Mouse (Mus musculus): ENCODE data around the gene Zmynd8. TPM values are rescaled to one million over a fixed set of nuclear protein-coding genes. Genes with fewer than 3 reads are reported as not detected.

The Zmynd8 gene
- total RNA-seq, 2 experiments from 2014 or later: 48.7 to 55.5 TPM

DNA sequence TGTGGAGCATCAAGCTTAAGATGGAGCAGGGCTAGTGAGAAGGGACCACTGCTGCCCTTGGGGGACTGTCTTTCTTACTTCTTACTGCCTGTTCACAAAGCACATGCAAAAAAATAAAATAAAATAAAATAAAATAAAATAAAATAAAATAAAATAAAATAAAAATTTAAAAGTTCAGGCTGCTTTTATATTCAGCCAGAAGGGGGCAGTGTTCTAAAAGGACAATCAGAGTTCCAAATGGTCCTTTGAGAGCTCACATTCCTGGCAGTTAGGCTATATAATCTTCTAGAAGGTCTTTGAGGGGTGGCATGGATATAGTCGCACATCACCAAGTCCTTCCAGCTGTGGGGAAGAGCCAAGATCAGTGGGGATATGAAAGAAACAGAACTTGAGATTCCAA lies 112.3 kb downstream of the Zmynd8 start:
- intact Hi-C loops (cut with DNase I): loop anchor here (10.0 kb wide), 1 partner anchor 778 kb away; no protein-coding TSS in a partner anchor
- no peak for DNase-seq

GRCm38 (mm10) chr2:165785312-165786036 lies 113.3 kb downstream of the Zmynd8 start:
- DNase-seq: no peak
- intact Hi-C loops (cut with DNase I): loop anchor here (10.0 kb wide), 1 partner anchor 779 kb away; no protein-coding TSS in a partner anchor

DNA sequence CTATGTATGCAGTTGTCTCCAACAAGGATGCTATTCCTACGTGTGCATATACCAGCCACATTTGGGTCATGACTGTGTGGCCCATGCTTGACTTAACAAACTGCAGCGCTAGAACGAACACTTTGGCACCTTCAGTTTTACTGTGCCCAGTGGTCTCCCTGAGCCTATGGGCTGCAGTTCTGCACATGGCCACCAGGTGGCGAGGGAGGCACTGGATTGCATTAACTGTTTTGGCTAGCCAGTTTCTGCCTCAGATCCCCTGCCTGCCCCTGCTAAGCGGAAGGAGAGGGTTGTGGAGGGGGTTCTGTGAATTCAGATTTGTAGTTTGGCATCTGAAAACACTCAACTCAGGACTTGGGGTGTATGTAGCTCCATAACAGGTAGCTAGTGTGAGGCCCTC lies 116.5 kb downstream of the Zmynd8 start:
- peak; percentile 83 to 91 for DNase-seq
- intact Hi-C loops (cut with DNase I): loop anchor here (5.0 to 10.0 kb wide), 2 partner anchors 265 to 782 kb away; no protein-coding TSS in a partner anchor

DNA sequence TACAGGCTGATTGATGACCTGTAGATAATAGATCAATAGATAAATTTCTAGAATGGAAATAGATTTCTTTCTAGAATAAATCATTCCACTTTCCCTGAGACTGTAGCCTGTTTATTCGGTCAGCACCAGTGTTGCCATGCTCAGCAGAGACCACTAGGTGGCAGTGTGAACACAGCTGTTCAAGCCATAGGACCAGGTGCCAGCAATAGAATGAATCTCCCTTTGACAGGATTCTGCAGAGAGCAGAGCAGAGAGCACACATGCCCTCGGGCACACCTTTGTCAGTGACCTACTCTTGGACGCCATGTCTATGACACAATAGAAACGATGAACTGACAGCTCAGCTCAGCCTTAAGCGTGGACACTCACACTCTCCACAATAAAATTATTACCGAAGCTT lies 119.9 kb downstream of the Zmynd8 start:
- DNase-seq: peak; percentile 85 to 89
- intact Hi-C loops (cut with DNase I): loop anchor here (2.0 kb wide), 1 partner anchor 136 kb away; no protein-coding TSS in a partner anchor

DNA sequence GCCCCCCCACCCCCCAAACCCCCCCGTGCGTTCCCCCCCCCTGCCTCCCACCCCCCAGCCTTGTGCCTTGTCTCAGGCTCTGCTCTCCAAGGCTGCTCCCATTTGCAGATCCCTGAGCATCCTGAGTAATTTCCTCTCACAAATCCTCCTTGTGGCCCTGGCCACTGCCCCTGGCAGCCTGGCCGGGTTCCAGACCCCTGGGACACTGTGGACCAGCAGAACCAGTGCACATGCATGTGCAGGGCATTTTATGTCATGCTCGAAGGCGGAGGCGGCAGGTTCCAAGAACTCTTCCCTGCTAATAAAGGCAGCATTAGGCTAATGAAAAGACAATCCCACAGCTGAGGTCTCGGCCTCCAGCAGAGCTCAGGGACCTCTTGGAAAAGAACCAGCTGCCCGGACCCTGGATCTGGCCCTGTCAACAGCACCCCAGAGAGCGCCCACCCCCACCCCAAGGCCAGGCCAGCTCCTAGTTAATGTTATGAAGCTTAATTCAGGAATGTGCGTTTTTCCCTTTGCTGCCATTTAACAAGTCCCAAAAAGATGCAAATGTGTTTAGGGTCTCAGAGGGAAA lies 129.4 kb downstream of the Zmynd8 start:
- intact Hi-C loops (cut with DNase I): no loop called here
- DNase-seq: no peak

DNA sequence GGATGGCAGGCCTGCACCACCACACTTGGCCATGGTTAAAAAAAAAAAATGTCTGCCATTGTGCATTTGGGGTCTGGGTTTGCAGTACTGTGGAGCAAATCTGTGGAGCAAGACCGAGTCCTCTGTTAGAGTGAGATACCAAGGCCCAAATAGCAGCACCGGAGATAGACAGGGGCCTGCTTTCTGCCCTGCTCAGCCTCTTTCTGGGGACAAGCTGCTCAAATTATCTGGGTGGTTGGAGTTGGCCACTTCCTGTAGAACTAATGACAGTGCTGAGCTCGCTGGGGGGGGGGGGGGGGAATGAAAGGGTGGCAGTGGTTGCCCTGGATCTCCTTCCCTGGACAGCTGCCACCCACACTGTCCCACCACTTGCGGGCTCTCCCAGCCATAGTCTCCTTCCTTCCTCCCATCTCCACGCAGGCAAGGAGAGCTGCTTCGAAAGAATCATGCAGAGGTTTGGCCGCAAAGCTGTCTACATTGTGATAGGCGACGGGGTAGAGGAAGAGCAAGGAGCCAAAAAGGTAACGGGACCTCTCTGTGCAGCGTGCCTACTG lies 129.9 kb downstream of the Zmynd8 start:
- intact Hi-C loops (cut with DNase I): no loop called here
- DNase-seq: no peak

DNA sequence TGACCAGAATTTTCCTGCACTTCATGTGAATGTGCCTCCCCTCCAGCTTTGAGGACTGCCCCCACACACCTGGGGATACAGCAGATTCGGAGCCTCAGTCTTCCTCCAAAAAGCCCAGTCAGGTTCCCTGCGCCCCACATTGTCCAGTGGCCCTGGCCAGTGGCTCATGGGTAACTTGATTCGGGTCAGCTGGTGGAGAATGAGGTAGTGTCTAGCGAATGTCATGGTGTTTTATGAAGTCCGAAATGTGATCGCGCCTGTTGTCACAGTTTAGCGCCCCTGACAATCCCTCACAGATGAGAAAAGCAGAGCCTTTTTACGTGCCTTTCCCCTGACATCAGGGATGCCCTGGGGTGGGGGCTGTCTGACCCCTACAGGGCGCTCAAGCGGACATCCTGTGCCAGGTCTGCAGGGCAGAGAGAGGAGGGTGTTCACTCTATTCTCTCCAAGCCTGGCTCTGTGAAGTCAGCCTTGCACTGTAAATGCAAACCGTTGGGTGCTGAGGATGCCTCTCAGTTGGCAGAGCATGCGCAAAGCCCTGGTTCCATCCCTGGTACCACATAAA lies 139.3 kb downstream of the Zmynd8 start:
- intact Hi-C loops (cut with DNase I): no loop called here
- DNase-seq: no peak

DNA sequence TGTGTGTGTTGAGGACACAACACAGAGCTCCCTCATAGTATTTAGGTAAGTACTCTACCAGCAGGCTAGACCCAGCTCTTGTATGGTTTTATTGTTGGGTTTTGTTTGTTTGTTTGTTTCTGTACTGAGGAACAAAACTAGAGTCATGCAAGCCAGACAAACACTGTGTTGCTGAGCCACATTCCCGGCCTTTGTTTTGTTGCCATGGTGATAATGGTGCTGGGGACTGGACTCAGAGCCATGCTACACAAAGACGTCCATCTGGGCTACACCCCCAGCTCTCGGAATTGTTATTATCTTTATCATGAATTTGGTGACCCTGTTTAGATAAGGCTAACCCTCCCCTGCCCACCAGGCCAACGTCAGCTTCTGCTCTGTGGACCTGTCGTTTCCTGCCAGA lies 140.3 kb downstream of the Zmynd8 start:
- DNase-seq: peak; percentile 38 to 47
- intact Hi-C loops (cut with DNase I): no loop called here

DNA sequence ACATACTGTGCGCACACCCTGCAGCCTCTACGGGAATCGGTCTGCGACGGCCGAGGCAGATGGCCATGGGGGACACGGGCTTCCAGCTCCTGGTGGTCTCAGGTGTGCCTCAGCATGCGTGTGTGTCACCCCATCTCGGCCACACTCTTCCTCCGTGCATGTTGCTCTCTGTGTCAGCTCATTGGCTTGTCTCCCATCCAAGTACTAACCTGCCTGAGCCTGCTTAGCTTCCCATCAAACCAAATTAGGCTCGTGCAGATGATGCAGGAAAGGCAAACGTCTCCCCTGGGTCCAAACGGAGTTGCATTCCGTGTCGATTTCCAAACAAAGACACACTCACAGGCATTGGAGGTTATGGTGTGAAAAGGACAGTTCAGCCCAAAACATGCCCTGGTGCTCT lies 141.0 kb downstream of the Zmynd8 start:
- intact Hi-C loops (cut with DNase I): no loop called here
- DNase-seq: no peak

DNA sequence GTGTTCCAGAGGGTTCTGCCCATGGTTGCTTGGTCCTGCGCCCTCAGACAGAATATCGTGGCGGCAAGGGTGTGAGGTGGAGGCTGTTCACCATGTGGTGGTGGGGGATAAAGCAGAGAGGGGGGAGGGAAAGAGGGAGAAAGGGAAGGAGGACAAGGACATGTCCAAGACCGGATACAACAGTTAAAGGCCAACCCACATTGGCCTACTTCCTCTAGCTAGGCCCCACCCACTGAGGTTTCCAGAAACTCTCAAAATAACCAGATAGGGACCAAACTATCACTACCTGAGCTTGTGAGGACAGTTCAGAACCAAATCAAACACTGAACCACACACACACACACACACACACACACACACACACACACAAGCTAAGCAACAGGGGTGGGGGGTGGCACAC lies 146.1 kb downstream of the Zmynd8 start:
- intact Hi-C loops (cut with DNase I): no loop called here
- DNase-seq: no peak

DNA sequence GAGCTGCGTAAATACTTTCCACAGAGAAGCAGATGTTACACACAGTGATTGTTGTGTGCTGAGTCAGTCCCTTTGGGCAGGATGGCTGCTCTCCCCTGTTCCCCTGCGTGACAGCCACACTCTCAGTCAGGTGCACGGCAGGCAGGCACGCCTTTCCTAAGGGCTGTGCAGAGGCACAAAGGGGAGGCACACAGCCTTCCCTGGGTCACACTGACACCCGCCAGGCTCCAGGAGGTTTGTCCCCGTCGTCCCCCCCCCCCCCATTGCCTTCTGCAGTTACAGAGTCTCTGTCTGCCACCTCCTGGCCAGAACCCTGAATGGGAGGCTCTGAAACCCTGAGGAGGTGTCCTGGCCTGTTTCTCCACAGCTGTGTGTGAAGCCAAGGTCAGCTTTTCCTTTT lies 147.7 kb downstream of the Zmynd8 start:
- DNase-seq: peak; percentile 22 to 44
- intact Hi-C loops (cut with DNase I): loop anchor here (2.0 kb wide), 1 partner anchor 224 kb away; no protein-coding TSS in a partner anchor

DNA sequence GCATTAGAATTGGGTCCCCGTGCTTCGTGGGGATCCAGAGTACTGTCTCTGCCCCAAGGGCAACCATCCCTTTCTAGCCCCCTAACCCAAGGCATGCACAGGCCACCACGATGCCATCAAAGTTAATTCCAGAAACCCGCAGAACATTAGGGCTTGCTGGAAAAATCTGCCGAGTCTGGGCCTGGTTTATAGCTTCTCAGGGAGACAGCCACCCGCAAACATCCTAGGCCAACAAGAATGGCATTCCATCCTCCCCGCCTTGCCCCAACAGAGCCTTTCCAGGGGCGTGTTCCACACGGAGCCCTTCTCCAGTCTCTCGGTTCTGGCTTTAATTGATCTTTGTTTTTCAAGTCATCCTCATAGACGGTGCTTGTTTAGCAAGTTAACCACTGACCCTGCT lies 150.4 kb downstream of the Zmynd8 start:
- intact Hi-C loops (cut with DNase I): no loop called here
- DNase-seq: no peak

GRCm38 (mm10) chr2:165747975-165748374 lies 150.8 kb downstream of the Zmynd8 start:
- DNase-seq: no peak
- intact Hi-C loops (cut with DNase I): no loop called here

DNA sequence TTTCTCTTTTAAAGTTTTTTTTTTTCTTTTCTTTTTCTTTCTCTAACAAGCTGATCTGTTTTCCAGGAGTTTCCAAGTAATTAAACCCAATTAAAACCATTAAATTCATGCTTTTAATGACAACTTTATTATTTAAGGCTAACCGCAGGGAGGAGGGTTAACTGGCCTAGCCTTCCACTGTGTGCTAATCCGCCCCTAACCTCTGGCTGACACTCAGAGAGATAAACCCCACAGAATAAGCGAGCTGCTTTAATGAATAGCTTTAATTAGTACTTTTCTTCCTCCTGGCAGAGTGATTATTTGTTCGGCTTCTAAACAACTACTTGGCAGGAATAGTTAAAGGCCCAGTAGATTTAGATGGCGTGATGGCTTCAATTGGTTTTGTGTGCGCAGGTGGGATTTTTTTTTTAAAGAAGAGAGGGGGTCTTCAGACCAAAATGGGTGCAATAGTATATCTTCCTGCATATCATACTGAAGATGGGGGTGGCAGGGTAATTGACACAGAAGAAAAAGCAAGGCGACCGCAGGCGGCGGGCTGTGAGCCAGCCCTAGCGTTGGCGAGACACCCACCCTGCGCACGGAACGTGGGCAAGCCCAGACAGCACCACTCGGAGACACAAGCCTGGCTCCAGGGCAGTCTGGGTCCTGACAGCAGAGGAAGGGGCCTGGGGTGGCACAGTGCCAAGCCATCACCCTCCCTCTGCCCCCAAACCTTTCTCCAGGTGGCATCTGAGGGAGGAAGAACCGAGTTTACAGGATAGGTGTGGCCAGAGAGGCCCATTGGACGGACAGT lies 153.3 kb downstream of the Zmynd8 start:
- intact Hi-C loops (cut with DNase I): no loop called here

DNA sequence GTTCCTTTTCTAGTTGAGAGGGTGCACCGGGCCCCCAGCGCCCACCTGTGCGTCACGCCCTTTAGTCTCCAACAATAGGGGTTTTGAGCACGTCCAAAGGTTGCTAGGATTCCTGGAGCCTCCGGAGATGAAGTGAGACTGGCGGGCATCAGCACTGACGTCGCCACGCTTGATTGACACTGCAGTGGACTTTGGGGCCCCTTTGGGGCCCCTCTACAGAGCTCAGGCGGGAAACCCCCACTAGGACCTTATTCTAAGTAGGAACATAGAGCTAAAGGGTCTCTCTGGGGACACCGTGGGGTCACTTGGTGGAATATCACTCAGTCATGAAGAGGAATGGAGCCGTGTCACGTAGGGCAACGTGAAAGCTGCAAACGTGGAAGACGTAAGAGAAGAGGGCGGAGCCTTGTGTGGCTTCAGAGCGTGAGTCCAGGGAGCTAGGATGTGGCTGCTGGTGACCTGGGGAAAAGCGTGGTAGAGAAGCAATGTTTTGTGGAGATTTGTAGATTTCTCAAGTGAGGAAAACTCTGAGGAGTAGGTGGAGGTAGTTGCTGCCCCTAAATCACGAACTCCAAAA lies 156.5 kb downstream of the Zmynd8 start:
- no peak for DNase-seq
- intact Hi-C loops (cut with DNase I): no loop called here

More for the DNA sequence above, 153.3 kb downstream of the Zmynd8 start:
- DNase-seq: no peak

DNA sequence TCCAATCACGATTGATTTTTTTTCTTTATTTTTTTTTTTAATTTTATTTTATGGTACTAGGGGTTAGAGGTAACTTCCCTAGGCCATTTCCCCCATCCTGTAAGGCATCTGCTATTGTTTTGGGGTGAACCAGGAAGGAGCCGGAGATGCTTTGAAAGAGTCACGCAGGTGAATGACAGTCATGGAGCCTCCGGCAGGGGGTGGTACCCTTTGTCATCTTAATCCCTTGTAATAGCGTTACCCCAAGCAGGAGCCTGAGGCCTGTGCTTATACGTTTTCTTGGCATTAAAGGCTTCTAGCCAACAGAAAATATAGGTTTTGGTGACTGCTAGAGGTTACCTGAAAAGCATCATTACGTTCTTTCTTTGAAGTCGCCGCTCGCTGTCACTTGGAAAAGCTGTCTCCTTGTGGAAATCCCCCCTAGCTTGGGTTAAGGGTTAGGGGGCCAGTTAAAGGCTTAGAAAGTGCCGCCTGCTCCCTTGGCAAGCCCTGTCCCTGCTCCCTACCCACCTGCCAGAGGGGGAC lies 157.2 kb downstream of the Zmynd8 start:
- intact Hi-C loops (cut with DNase I): no loop called here
- no peak for DNase-seq

DNA sequence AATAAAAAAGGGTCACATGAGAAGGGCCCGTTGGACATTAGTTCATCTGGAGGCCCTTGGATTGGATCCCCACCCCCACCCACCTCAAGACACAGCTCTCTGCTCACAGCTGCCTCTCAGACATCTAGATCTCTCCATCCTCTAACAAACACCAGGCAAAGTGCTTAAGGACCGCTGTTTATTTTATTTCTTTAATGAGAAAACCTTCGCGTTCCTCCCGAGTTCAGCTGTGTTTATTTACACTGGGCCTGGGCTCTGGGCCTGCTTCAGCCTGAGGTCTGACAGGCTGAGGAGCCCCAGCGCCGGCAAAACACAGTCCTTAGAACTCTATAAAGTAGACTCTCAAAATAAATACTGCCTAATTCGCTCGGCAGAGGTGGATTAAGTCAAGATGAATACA lies 157.8 kb downstream of the Zmynd8 start:
- intact Hi-C loops (cut with DNase I): no loop called here
- no peak for DNase-seq

DNA sequence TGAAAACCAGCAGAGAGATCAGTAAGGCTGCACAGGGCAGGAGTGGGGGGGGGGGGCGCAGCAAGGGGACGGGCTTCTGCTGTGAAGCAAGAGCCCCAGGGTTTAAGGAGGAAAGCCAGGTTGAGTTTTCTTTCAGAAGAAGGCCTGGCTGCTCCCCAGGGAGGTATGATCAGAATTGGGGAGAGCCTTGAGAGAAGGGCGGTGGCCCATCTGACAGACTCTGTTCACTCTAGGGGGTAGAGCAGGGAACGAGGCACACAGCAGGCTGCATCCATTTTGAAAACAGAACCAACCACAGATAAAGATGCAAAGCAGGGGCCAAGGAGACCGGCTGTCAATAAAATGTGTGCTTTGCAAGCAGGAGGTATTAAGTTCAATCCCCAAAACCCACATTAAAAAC lies 158.4 kb downstream of the Zmynd8 start:
- intact Hi-C loops (cut with DNase I): no loop called here
- no peak for DNase-seq

GRCm38 (mm10) chr2:165736297-165736696 lies 162.5 kb downstream of the Zmynd8 start:
- intact Hi-C loops (cut with DNase I): no loop called here
- no peak for DNase-seq

Measured in heart, postnatal 10 days (tissue).